Mouse (Mus musculus): ENCODE measurements around the gene Upk1b. TPM values are rescaled to one million over a fixed set of nuclear protein-coding genes. Genes with fewer than 3 reads are reported as not detected.
A peak's percentile ranks its signal among the peaks of the same experiment; 100 is the strongest.
"Not testable (repeated sequence)": the region's sequence is repeated elsewhere in the genome, so short reads cannot be mapped to it uniquely, and the experiment has no call there.

Gene Upk1b
- 1 to 10 TPM; 4.3 to 5.1 TPM for total RNA-seq (2021)
- long read RNA-seq, experiment 1, partial matches to known transcripts, result 0 of 4 reads
- long read RNA-seq, experiment 1, other reads (novel, unspliced or antisense), result 0 of 4 reads
- long read RNA-seq, experiment 2, partial matches to known transcripts, result 3 of 9 reads
- long read RNA-seq, experiment 2, other reads (novel, unspliced or antisense), result 3 of 9 reads

DNA sequence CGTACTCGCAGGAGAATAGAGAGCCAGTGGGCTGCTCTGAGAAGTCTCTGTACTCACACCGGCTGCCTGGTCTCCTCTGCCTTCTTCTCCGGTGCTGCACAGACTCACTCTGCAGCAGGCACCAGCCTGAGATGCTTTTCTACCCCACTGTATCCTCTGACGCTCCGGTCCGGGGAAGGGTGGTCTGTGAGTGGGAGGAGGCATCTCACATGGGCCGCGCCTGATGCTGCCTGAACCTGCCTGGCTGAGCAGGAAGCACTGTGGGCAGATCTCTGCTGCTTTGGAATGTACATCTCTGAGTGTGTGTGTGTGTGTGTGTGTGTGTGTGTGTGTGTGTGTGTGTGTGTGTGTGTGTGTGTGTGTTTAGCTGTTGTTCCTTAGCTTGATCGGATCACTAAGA, at the start of gene Upk1b:
Upk1b (minus strand) TSS at position 238 of the 400 bp plus-strand sequence.
- no peak for DNase-seq (ENCODE audit: low spot score in 2 of 2)

- DNase-seq (ENCODE audit: low spot score in 2 of 2), result no peak
Measured at GRCm38 (mm10) chr16:38828649-38829048, 28.5 kb upstream of the Upk1b start, which contains the start of gene 4930435E12Rik. TSS of gene 4930435E12Rik (minus strand) at chr16:38828749.

DNA sequence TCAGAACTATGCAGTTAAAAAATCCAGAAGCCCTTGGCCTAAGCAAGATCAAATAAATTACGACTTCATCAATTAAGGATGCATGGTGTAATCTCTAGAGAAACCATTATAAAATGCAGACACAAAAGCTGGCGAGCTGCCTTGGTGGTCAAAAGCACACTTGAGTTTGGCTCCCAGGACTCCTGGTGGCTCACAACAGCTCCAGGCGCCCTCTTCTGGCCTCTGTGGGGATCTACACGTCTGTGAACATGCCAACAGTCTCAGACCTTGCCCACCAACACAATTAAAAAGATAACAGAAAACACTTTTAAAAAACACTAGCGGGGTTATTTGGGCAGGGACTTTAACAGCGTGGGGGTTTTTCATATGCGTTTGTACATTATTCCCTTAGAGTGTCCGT, 12.4 kb upstream of the Upk1b start:
- peak in 1 of 2 experiments; percentile 37 for DNase-seq (ENCODE audit: low spot score in 2 of 2)

- DNase-seq (ENCODE audit: low spot score in 2 of 2), result no peak
Measured at GRCm38 (mm10) chr16:38810196-38810595, 10.1 kb upstream of the Upk1b start.

DNA sequence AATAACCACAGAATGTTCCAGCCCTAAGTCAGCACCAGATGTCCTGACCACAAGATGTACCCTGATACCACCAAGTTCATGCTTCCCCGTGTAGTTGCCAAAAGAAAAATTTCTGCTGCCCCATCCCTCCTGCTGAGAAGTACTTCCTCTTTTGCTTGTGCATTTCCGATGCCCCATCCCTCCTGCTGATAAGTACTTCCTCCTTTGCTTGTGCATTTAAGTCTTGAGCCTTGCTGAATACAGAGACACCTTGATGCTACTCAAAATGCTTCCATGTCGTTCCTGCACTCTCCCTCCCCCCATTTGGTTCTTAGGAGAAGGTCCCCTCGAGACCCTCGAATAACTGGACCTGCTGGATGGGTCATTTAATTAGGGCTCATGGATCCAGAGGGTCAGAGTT, 7.7 kb upstream of the Upk1b start:
- not testable (repeated sequence) for DNase-seq (ENCODE audit: low spot score in 2 of 2)

GRCm38 (mm10) chr16:38798957-38799450, 1.1 kb downstream of the Upk1b start:
- no peak for DNase-seq (ENCODE audit: low spot score in 2 of 2)

- DNase-seq (ENCODE audit: low spot score in 2 of 2), result no peak
Measured at GRCm38 (mm10) chr16:38793120-38793519, 7.0 kb downstream of the Upk1b start.

- no peak for DNase-seq (ENCODE audit: low spot score in 2 of 2)
Measured at GRCm38 (mm10) chr16:38789966-38790365, 10.2 kb downstream of the Upk1b start.

- no peak for DNase-seq (ENCODE audit: low spot score in 2 of 2)
Measured at GRCm38 (mm10) chr16:38789016-38789415, 11.1 kb downstream of the Upk1b start.

DNA sequence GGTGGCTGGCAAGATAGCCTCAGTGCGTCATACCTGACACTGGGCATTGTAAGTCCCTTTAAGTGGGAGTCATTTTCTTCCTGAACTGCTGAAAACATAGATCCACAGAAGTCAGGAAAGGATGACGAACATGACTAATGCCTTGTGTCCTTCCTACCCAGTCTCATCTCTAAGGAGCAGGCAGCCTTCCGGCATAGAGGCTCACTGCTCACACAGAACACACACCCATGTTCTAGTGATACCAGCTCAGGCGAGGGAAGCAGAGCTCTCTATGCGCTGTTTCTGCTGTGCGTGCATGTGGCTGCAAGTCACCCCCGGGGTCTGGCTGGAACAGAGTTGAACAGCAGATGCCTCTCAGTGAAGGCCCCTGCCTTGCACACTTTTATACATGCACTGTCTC, 14.8 kb downstream of the Upk1b start:
- DNase-seq (ENCODE audit: low spot score in 2 of 2), result no peak

DNA sequence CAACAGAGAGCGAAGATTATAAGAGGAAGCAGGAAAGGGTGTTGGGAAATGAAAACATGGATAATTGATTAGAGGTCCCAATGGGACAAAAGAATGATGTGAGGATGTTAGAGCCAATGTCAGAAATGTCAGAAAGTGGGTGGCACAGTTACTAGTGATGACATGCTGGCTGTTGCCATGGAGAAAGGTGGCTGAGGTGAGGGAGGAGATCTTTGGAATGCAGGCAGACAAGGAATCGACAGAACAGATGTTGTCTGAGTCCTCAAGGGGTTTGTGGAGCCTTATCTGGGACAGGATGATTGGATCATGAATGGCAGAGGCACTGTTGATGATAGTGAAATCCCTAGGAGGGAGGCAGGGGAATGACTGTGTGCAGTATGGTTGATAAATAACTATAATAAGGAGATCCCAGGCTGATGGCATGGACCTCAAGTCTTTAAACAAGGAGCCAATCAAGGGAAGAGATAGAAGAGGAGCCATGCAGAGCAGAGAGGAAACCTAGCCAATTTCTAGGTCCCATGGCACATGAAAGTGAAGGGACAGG, 17.5 kb downstream of the Upk1b start:
- DNase-seq (ENCODE audit: low spot score in 2 of 2), result no peak

GRCm38 (mm10) chr16:38781946-38782345, 18.2 kb downstream of the Upk1b start:
- DNase-seq (ENCODE audit: low spot score in 2 of 2), result no peak

GRCm38 (mm10) chr16:38780960-38781572, 19.1 kb downstream of the Upk1b start:
- no peak for DNase-seq (ENCODE audit: low spot score in 2 of 2)

DNA sequence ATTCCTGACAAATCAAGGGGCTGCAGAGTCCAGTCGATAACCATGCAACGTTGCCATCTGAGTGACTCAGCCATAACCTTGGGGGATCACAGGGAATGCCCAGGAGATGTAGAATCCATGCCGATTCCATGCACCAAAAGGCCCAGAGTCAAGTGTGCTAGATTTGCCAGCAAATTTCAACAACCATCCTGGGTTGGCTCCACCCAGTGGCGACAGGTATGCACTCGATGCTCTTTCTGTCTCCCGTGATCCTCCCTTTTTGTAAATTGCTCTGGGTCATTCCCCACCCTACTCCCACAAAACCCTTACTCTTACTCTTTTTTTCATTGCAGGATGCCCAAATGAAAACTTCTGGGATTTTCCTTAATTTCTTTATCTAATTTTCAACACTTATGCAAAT, 23.8 kb downstream of the Upk1b start:
- DNase-seq (ENCODE audit: low spot score in 2 of 2), result no peak

GRCm38 (mm10) chr16:38774964-38775746, 25.0 kb downstream of the Upk1b start:
- no peak for DNase-seq (ENCODE audit: low spot score in 2 of 2)

- no peak for DNase-seq (ENCODE audit: low spot score in 2 of 2)
Measured at GRCm38 (mm10) chr16:38772906-38773496, 27.1 kb downstream of the Upk1b start.

DNA sequence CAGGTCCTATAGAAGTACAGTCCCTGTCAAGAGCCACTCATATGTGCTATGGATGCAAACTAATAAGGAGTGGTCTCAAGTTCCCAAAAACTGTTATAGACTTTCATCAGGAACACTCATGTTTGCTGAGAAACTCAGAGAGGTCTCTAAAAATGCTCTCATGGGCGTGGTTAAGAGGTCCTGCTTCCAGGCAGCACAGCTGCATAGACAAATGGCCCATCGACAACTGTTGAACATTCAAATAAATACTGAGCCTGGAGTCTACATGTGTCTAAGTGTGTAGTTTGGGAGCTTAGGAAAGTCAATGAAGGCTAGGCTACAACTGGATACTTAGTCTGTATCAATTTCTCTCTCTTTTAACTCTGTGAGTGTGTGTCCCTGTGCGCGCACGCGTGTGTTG, 29.0 kb downstream of the Upk1b start:
- DNase-seq (ENCODE audit: low spot score in 2 of 2), result no peak

- DNase-seq (ENCODE audit: low spot score in 2 of 2), result no peak
Measured at GRCm38 (mm10) chr16:38769529-38769928, 30.6 kb downstream of the Upk1b start.

GRCm38 (mm10) chr16:38768386-38768785, 31.7 kb downstream of the Upk1b start:
- DNase-seq (ENCODE audit: low spot score in 2 of 2), result no peak

GRCm38 (mm10) chr16:38767761-38768160, 32.4 kb downstream of the Upk1b start:
- DNase-seq (ENCODE audit: low spot score in 2 of 2), result no peak

DNA sequence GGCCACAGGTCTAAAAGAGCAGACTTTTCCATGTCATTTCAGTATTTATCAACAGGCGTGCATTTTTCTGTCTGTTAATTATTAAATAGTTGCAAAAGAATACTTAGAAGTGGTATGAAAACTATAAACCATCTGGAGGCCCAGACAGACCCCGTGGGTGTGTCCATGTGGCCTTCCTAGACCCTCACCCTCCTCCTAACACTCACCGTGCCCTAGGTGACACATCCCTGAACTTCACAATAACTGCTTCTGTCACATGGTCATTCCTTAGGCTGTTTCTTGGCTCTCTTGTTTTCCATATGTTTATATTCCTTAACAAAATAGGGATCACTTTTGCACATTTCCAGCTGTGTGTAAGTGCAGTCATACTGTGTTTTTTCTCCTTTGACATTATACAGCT, 33.5 kb downstream of the Upk1b start:
- no peak for DNase-seq (ENCODE audit: low spot score in 2 of 2)
